Mouse (Mus musculus) embryonic facial prominence, embryonic 10.5 days (tissue): ENCODE results near the gene Arr3. TPM values are rescaled to one million over a fixed set of nuclear protein-coding genes. Genes with fewer than 3 reads are reported as not detected.

Experiments
- DNase-seq: peaks from one replicate; pipeline ENCODE4 v3.0.0-alpha.2; 2017; ENCODE audit warnings: low spot score
- H3K27ac ChIP-seq: fragments of 300-500 bp; sonication (generic); replicated peaks from 2 replicates; pipeline ENCODE4 v1.5.1; 2016; ENCODE audit warnings: mild to moderate bottlenecking
- H3K27me3 ChIP-seq: fragments of 300-500 bp; sonication (generic); replicated peaks from 2 replicates; pipeline ENCODE4 v1.6.1; 2016; ENCODE audit warnings: low read depth, mild to moderate bottlenecking; ENCODE audit not compliant: poor library complexity, severe bottlenecking
- H3K36me3 ChIP-seq: fragments of 300-500 bp; sonication (generic); replicated peaks from 2 replicates; pipeline ENCODE4 v1.6.1; 2016; ENCODE audit warnings: mild to moderate bottlenecking, moderate library complexity
- H3K4me1 ChIP-seq: fragments of 300-500 bp; sonication (generic); 2 replicates; pipeline ENCODE4 v1.6.1; 2016
- H3K4me3 ChIP-seq: fragments of 300-500 bp; sonication (generic); 2 replicates; pipeline ENCODE4 v1.5.1; 2016; ENCODE audit warnings: mild to moderate bottlenecking, moderate library complexity
- H3K9me3 ChIP-seq: fragments of 300-500 bp; sonication (generic); 2 replicates; pipeline ENCODE4 v1.6.1; 2016; ENCODE audit warnings: mild to moderate bottlenecking
- WGBS: fragments of 180-500 bp; shearing (Covaris S2); methylation state at CpG from one replicate; pipeline ENCODE4 v1.1.7; 2016; 5-methylcytosine and 5-hydroxymethylcytosine counted together
- polyA plus RNA-seq: library from polyadenylated mRNA; unstranded; fragments of >200 nt; fragmentation: Nextera tagmentation; extraction: Ambion mirVana; gene quantifications from 2 replicates; pipeline ENCODE4 v1.2.1, GENCODE M21; 2016

The Arr3 gene
- polyA plus RNA-seq, 1 experiment from 2014 or later, result not detected

- no peaks in the 10 kb centered on the region for H3K9me3 ChIP-seq
- WGBS, result 15% methylated on average over 62 of the region's 62 CpGs
- H3K4me1 ChIP-seq, result 0 out of 2 replicates have a peak, but pooled peaks cover 6% of the 10 kb centered on the region
- DNase-seq, result peak; percentile 93
- H3K27me3 ChIP-seq, result peaks cover 44% of the 10 kb centered on the region
- peaks cover 27% of the 10 kb centered on the region for H3K36me3 ChIP-seq
- H3K27ac ChIP-seq, result peak within 1 kb of the TSS; percentile 92
- H3K4me3 ChIP-seq, result peak within 1 kb of the TSS; percentile 78
These were observed 20.8 kb downstream of the Arr3 start, which contains the start of gene Pdzd11 for GRCm38 (mm10) chrX:100625802-100626793. Gene Pdzd11, minus strand, starts transcription at chrX:100626568.

- Histone ChIP-seq H3K27ac (no peak overlapping the region), H3K4me1 (0 out of 2 replicates have a peak, but pooled peaks cover 6% of the 10 kb centered on the region), H3K4me3 (no peak overlapping the region), H3K9me3 (no peaks in the 10 kb centered on the region), H3K27me3 (peaks cover 41% of the 10 kb centered on the region), H3K36me3 (peaks cover 22% of the 10 kb centered on the region)
- no peak for DNase-seq
- WGBS, result 93% methylated on average over 2 of the region's 2 CpGs
These were observed 23.8 kb downstream of the Arr3 start for GRCm38 (mm10) chrX:100629076-100629475.

- no peak overlapping the region for H3K27ac ChIP-seq
- H3K36me3 ChIP-seq, result peaks cover 89% of the 10 kb centered on the region
- WGBS, result 93% methylated on average over 8 of the region's 8 CpGs
- no peaks in the 10 kb centered on the region for H3K9me3 ChIP-seq
- H3K27me3 ChIP-seq, result peaks cover 33% of the 10 kb centered on the region
- H3K4me3 ChIP-seq, result no peak overlapping the region
- no peak for DNase-seq
- H3K4me1 ChIP-seq, result no peaks in the 10 kb centered on the region
These were observed 33.2 kb downstream of the Arr3 start for GRCm38 (mm10) chrX:100638477-100638876.

GRCm38 (mm10) chrX:100652848-100653247, 47.6 kb downstream of the Arr3 start:
- no peak for DNase-seq
- Histone ChIP-seq H3K4me1 (no peaks in the 10 kb centered on the region), H3K27ac (no peak overlapping the region), H3K36me3 (peaks cover 30% of the 10 kb centered on the region), H3K9me3 (no peaks in the 10 kb centered on the region), H3K4me3 (no peak overlapping the region), H3K27me3 (peaks cover 21% of the 10 kb centered on the region)

GRCm38 (mm10) chrX:100664825-100665224, 59.5 kb downstream of the Arr3 start:
- Histone ChIP-seq H3K27ac (no peak overlapping the region), H3K4me1 (no peaks in the 10 kb centered on the region), H3K36me3 (peaks cover 28% of the 10 kb centered on the region), H3K27me3 (peaks cover 41% of the 10 kb centered on the region), H3K9me3 (no peaks in the 10 kb centered on the region), H3K4me3 (no peak overlapping the region)
- DNase-seq, result no peak
- WGBS, result 87% methylated on average over 2 of the region's 2 CpGs

Other genes starting within 250 kb of the Arr3 start
- gene Otud6a, start 176.5 kb upstream of the Arr3 start, polyA plus RNA-seq, result not detected in 2 replicates
- gene Awat2, start 162.8 kb upstream of the Arr3 start, polyA plus RNA-seq, result 0.70 and 0.71 TPM in 2 replicates
- 40.5 and 43.0 TPM in 2 replicates for gene Igbp1, start 111.2 kb upstream of the Arr3 start, polyA plus RNA-seq
- gene Dgat2l6, start 80.7 kb upstream of the Arr3 start, polyA plus RNA-seq, result not detected in 2 replicates
- gene Awat1, start 33.2 kb upstream of the Arr3 start, polyA plus RNA-seq, result not detected in 2 replicates
- not detected in 2 replicates for gene P2ry4, start 10.6 kb upstream of the Arr3 start, polyA plus RNA-seq
- 37.0 and 40.2 TPM in 2 replicates for gene Kif4, start 20.2 kb downstream of the Arr3 start, polyA plus RNA-seq
- 114 and 117 TPM in 2 replicates for gene Pdzd11, start 21.1 kb downstream of the Arr3 start, polyA plus RNA-seq
- 2.7 and 3.1 TPM in 2 replicates for gene Gdpd2, start 124.4 kb downstream of the Arr3 start, polyA plus RNA-seq
- 14.1 and 14.4 TPM in 2 replicates for gene Dlg3, start 162.2 kb downstream of the Arr3 start, polyA plus RNA-seq